Mouse (Mus musculus) kidney, postnatal 0 days (tissue): Measurements from ENCODE around the gene Sgcd. TPM values are rescaled to one million over a fixed set of nuclear protein-coding genes. Genes with fewer than 3 reads are reported as not detected.
A peak's percentile ranks its signal among the peaks of the same experiment; 100 is the strongest.
"Not testable (repeated sequence)": the region's sequence is repeated elsewhere in the genome, so short reads cannot be mapped to it uniquely, and the experiment has no call there.

Experiments
- ATAC-seq: fragments of 200-750 bp; cut with Nextera tagmentation; replicated peaks from 2 replicates; pipeline ENCODE4 v1.8.0; 2017; ENCODE audit warnings: low read depth, moderate number of reproducible peaks, moderate TSS enrichment, moderate library complexity; ENCODE audit not compliant: low FRiP score
- DNase-seq: peaks from one replicate; pipeline ENCODE4 v3.0.0-alpha.2; 2016; ENCODE audit warnings: low spot score
- H3K27ac ChIP-seq: fragments of 300-500 bp; sonication (generic); 2 replicates; pipeline ENCODE4 v1.5.1; 2014; ENCODE audit warnings: mild to moderate bottlenecking
- H3K27me3 ChIP-seq: fragments of 300-500 bp; sonication (generic); 2 replicates; pipeline ENCODE4 v1.6.1; 2014; ENCODE audit warnings: low read length, mixed read lengths; ENCODE audit not compliant: insufficient read depth
- H3K36me3 ChIP-seq: fragments of 300-500 bp; sonication (generic); 2 replicates; pipeline ENCODE4 v1.6.1; 2014; ENCODE audit warnings: low read length, mixed read lengths; ENCODE audit not compliant: insufficient read depth
- H3K4me1 ChIP-seq: fragments of 300-500 bp; sonication (generic); replicated peaks from 2 replicates; pipeline ENCODE4 v1.6.1; 2014; ENCODE audit warnings: antibody characterized with exemption, low read length, mixed read lengths; ENCODE audit not compliant: insufficient read depth
- H3K4me2 ChIP-seq: fragments of 300-500 bp; sonication (generic); 2 replicates; pipeline ENCODE4 v1.6.1; 2014; ENCODE audit warnings: mild to moderate bottlenecking, low read length, moderate library complexity, mixed read lengths
- H3K4me3 ChIP-seq: fragments of 300-500 bp; sonication (generic); replicated peaks from 2 replicates; pipeline ENCODE4 v1.5.1; 2014; ENCODE audit warnings: low read depth, low read length
- H3K9ac ChIP-seq: fragments of 300-500 bp; sonication (generic); 2 replicates; pipeline ENCODE4 v1.6.1; 2014; ENCODE audit warnings: low read depth, low read length
- H3K9me3 ChIP-seq: fragments of 300-500 bp; sonication (generic); replicated peaks from 2 replicates; pipeline ENCODE4 v1.6.1; 2016; ENCODE audit warnings: low read length, inconsistent platforms, mixed read lengths
- CTCF ChIP-seq: IDR thresholded peaks from 2 replicates; pipeline ENCODE4 v1.5.1; 2016; ENCODE audit warnings: antibody characterized with exemption, low read depth, mild to moderate bottlenecking, moderate library complexity
- WGBS: fragments of 180-500 bp; shearing (Covaris S2); extraction: QIAGEN DNeasy Blood & Tissue Kit; methylation state at CpG from one replicate; pipeline ENCODE4 v1.1.7; 2014; 5-methylcytosine and 5-hydroxymethylcytosine counted together
- polyA plus RNA-seq: library from polyadenylated mRNA; unstranded; fragments of >200 nt; fragmentation: Nextera tagmentation; extraction: Ambion mirVana; gene quantifications from 2 replicates; pipeline ENCODE4 v1.2.1, GENCODE M21; 2015

Sgcd gene
- polyA plus RNA-seq, 1 experiment from 2014 or later: 1.3 TPM

DNA sequence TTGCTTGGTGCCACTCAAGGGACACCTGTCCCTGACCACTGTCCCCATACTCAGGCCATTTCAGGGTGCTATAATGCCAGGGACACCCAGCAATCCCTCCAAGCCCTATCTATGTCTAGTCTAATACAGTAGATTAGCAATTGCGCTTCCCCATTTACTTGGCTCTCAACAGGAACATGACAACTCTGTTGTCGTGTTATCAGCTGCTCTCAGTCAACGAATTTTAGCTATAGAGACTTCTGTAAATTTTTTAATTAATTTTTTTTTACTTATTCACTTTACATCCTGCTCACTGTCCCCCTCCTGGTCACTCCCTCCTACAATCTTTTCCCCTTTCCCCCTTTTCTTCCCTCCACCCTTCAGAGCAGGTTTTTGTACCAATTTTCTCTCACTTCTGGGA, 542.4 kb downstream of the Sgcd start:
- H3K4me1 ChIP-seq: no peaks in the 10 kb centered on the region
- no peaks in the 10 kb centered on the region for H3K27me3 ChIP-seq
- 86% methylated on average over 3 of the region's 3 CpGs for WGBS
- no peak overlapping the region for H3K9ac ChIP-seq
- no peaks in the 10 kb centered on the region for H3K9me3 ChIP-seq
- no peak overlapping the region for H3K4me3 ChIP-seq
- ATAC-seq (no peak), DNase-seq (no peak)
- H3K4me2 ChIP-seq: no peak overlapping the region
- H3K36me3 ChIP-seq: no peaks in the 10 kb centered on the region
- no peak overlapping the region for H3K27ac ChIP-seq
- TF ChIP-seq CTCF: no peak

DNA sequence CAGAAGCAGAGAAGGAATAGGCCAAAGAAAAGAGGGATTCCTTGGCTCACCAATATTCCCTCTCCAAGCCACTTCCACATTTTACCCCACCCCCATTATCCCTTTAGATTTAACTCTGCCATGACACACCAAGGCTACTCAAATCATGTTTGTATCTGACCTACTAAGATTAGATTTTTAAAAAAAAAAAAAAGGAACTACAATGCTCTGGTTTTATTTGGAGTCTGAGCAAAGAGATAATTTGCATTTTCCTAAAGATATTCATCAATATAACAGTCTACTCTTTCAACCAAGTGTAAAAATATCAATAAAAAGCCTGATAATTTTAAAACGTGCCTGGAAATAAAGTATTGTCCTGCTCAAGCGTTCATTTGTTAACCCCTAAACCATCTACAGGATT, 543.1 kb downstream of the Sgcd start:
- DNase-seq: no peak

DNA sequence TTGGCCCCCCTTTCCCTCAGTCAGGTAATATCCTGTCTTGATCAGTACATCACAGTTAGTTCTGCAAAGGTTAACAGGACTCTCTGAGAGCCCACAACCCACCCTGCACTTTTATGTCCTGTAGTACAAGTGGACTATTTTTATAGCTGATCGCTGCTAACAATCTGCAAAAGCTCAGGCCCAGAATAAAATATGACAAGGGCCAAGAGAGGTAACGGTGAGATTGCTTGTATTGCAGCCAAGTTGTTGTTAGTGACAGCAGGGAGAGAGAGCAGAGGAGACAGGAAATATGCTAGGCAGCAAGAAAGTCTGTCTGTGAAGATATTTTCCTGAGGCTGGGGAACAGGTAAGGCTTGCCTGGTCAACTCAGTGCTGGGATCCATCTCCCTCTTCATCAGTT, 546.5 kb downstream of the Sgcd start:
- 33% methylated on average over 2 of the region's 2 CpGs for WGBS

More for the DNA sequence above, 543.1 kb downstream of the Sgcd start:
- H3K4me2 ChIP-seq: no peak overlapping the region
- ATAC-seq: no peak
- H3K4me1 ChIP-seq: no peaks in the 10 kb centered on the region
- no peak overlapping the region for H3K4me3 ChIP-seq
- H3K36me3 ChIP-seq: no peaks in the 10 kb centered on the region
- WGBS: 70% methylated on average over 2 of the region's 2 CpGs
- TF ChIP-seq CTCF: no peak
- no peaks in the 10 kb centered on the region for H3K27me3 ChIP-seq
- H3K9ac ChIP-seq: no peak overlapping the region
- no peaks in the 10 kb centered on the region for H3K9me3 ChIP-seq
- H3K27ac ChIP-seq: no peak overlapping the region

DNA sequence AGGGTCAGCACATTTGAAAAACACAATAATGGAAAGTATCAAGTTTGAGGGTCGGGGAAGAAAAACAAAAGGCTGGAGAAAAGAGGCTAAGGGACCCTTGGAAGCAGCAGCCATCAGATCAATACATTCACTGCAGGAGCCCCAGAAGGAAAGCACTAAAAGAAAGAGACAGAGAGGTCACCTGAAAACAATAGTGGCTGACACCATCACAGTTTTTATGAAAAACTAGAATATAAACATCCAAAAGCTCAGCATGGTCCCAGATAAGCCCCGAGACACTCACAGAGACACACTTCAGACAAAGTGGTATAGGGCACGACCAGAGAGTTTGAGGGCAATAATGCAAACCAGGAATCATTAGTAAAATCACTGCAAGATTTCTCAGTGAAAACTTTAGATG, 589.2 kb downstream of the Sgcd start:
- 48% methylated on average over 3 of the region's 3 CpGs for WGBS
- DNase-seq: no peak
- no peaks in the 10 kb centered on the region for H3K36me3 ChIP-seq
- no peak overlapping the region for H3K9ac ChIP-seq
- H3K4me1 ChIP-seq: no peaks in the 10 kb centered on the region
- no peak for ATAC-seq
- no peak overlapping the region for H3K4me3 ChIP-seq
- no peak overlapping the region for H3K4me2 ChIP-seq
- no peaks in the 10 kb centered on the region for H3K27me3 ChIP-seq
- TF ChIP-seq CTCF: no peak
- H3K27ac ChIP-seq: no peak overlapping the region
- H3K9me3 ChIP-seq: no peaks in the 10 kb centered on the region

More for the DNA sequence above, 546.5 kb downstream of the Sgcd start:
- Histone ChIP-seq H3K4me1 (no peaks in the 10 kb centered on the region), H3K36me3 (no peaks in the 10 kb centered on the region), H3K27me3 (no peaks in the 10 kb centered on the region), H3K27ac (no peak overlapping the region), H3K4me3 (no peak overlapping the region), H3K9ac (no peak overlapping the region), H3K4me2 (no peak overlapping the region), H3K9me3 (no peaks in the 10 kb centered on the region)
- no peak for TF ChIP-seq CTCF
- DNase-seq (peak; percentile 11), ATAC-seq (no peak)

DNA sequence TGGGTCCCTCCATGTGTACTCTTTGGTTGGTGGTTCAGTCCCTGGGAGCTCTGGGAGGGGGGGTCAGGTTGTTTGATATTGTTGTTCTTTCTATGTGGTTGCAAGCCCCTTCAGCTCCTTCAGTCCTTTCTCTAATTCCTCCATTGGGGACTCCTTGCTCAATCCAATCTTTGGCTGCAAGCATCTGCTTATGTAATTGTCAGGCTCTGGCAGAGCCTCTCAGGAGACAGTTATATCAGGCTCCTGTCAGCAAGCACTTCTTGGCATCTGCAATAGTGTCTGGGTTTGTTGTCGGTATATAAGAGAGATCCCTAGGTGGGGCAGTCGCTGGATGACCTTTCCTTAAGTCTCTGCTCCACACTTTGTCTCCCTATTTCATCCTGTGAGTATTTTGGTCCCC, 598.0 kb downstream of the Sgcd start:
- H3K36me3 ChIP-seq, H3K4me3 ChIP-seq, H3K27me3 ChIP-seq, H3K4me1 ChIP-seq, H3K4me2 ChIP-seq, H3K27ac ChIP-seq, ATAC-seq, H3K9me3 ChIP-seq, H3K9ac ChIP-seq, DNase-seq: not testable (repeated sequence)
- 75% methylated on average over 2 of the region's 2 CpGs for WGBS

DNA sequence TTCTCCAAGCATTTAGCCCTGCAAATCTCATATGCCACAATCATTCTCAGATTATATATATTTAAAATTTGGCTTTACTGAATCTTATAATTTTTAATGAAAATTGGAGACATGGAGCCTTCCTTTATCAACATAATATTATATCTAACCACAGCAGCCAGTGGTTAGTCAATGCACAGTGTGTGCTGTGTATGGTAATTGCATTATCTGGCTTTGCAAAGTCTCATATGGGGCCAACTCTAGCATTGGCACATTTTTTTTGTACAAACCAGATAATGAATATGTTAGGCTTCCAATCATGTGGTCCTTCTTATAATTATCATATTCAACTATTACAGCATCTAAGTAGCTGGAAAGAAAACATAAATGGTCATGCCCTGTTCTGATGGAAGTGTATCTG, 599.4 kb downstream of the Sgcd start:
- TF ChIP-seq CTCF: no peak
- ATAC-seq (no peak), DNase-seq (no peak)
- Histone ChIP-seq H3K9me3 (no peaks in the 10 kb centered on the region), H3K9ac (no peak overlapping the region), H3K27ac (no peak overlapping the region), H3K27me3 (no peaks in the 10 kb centered on the region), H3K4me3 (no peak overlapping the region), H3K4me1 (no peaks in the 10 kb centered on the region), H3K36me3 (no peaks in the 10 kb centered on the region), H3K4me2 (no peak overlapping the region)

DNA sequence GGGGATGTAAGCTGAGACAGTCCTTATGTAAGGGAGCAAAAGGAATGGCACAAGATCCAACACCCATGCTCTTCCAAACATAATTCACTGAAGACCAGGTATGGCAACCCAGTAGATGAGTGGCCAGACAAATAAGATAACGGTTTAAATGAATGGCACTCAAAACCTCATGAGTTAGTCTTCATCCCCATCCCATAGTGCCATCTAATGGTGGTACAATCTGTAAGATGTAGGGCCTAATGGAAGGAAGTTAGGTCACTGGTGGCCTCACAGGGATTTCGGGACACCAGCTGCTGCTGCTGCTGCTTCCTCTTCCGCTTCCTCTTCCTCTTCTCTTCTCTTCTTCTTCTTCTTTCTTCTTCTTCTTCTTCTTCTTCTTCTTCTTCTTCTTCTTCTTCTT, 601.0 kb downstream of the Sgcd start:
- ATAC-seq: no peak
- no peaks in the 10 kb centered on the region for H3K4me1 ChIP-seq
- 72% methylated on average over 3 of the region's 3 CpGs for WGBS
- no peak overlapping the region for H3K4me3 ChIP-seq
- no peaks in the 10 kb centered on the region for H3K9me3 ChIP-seq
- TF ChIP-seq CTCF: peak; percentile 50; the same call in 1 of the 2 replicates
- H3K9ac ChIP-seq: no peak overlapping the region
- no peak overlapping the region for H3K27ac ChIP-seq
- no peaks in the 10 kb centered on the region for H3K27me3 ChIP-seq
- H3K36me3 ChIP-seq: no peaks in the 10 kb centered on the region
- no peak overlapping the region for H3K4me2 ChIP-seq
- DNase-seq: no peak
